Mouse (Mus musculus): Measurements from ENCODE around the gene Lhx9.

DNA sequence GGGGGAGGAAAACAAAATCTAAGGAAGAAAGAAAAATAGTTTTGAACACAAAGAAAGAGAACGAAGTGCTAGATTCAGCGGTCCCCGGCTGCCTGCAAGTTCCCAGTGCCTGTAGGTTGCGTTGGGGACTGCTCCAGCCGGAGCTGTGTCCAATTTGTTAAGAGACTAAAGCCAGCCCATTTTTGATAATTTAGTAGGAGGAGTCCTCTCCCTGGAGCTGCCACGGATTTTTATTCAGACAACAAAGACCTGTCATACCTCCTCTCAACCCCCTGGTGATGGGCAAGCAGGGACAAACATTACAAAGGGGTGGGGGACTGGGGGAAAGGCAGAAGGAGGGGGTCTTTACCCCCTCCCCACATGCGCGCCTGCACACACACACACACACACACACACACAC lies 6.1 kb downstream of the Lhx9 start:
- TF ChIP-seq CTCF (IDR thresholded peaks at IDR 0.05; ENCODE audit: low read depth) (no peak), EP300 (optimal IDR thresholded peaks at IDR 0.05) (no peak)
